Mouse (Mus musculus) bone marrow macrophage, adult 2 months (primary cell): ENCODE data around the gene Rasd1. TPM values are rescaled to one million over a fixed set of nuclear protein-coding genes. Genes with fewer than 3 reads are reported as not detected.
"Not testable (repeated sequence)": the region's sequence is repeated elsewhere in the genome, so short reads cannot be mapped to it uniquely, and the experiment has no call there.

ENCODE experiments used
- H3K27ac ChIP-seq: 2 replicates; pipeline ENCODE4 v1.5.1; 2012; ENCODE audit warnings: low read depth, low read length; ENCODE audit not compliant: insufficient read depth
- H3K4me1 ChIP-seq: 2 replicates; pipeline ENCODE4 v1.6.1; 2012; ENCODE audit warnings: low read length; ENCODE audit not compliant: control insufficient read depth, insufficient read depth
- H3K4me3 ChIP-seq: 2 replicates; pipeline ENCODE4 v1.5.1; 2012; ENCODE audit warnings: mild to moderate bottlenecking, low read length, moderate library complexity; ENCODE audit not compliant: insufficient read depth
- CTCF ChIP-seq: IDR thresholded peaks from 2 replicates; pipeline ENCODE4 v1.5.1; 2012; ENCODE audit warnings: low read depth, mild to moderate bottlenecking, low read length, moderate library complexity
- POLR2A ChIP-seq: IDR thresholded peaks from 2 replicates; pipeline ENCODE4 v1.6.1; 2012; ENCODE audit warnings: mild to moderate bottlenecking, low read depth, low read length, borderline replicate concordance
- polyA plus RNA-seq: library from polyadenylated mRNA; stranded (reverse); fragments of >200 nt; gene quantifications from 2 replicates; pipeline ENCODE4 v1.2.4, GENCODE M21; 2012; ENCODE audit not compliant: missing spikeins, insufficient read depth, insufficient read length

Rasd1 gene
- polyA plus RNA-seq, 1 experiment = not detected

- Histone ChIP-seq H3K4me1 (peaks cover 7% of the 10 kb centered on the region), H3K27ac (no peak overlapping the region), H3K4me3 (no peak overlapping the region)
- TF ChIP-seq CTCF = no peak
- TF ChIP-seq POLR2A = no peak
These were observed 3.3 kb downstream of the Rasd1 start for GRCm38 (mm10) chr11:59961338-59961875.

- H3K27ac ChIP-seq = no peak overlapping the region
- peaks cover 7% of the 10 kb centered on the region for H3K4me1 ChIP-seq
- no peak overlapping the region for H3K4me3 ChIP-seq
- TF ChIP-seq POLR2A = no peak
- TF ChIP-seq CTCF = no peak
These were observed 4.0 kb downstream of the Rasd1 start for GRCm38 (mm10) chr11:59960476-59961337.

- no peak overlapping the region for H3K4me3 ChIP-seq
- no peak for TF ChIP-seq POLR2A
- no peak for TF ChIP-seq CTCF
- no peak overlapping the region for H3K27ac ChIP-seq
- H3K4me1 ChIP-seq = peaks cover 9% of the 10 kb centered on the region
These were observed 5.3 kb downstream of the Rasd1 start for GRCm38 (mm10) chr11:59959453-59959852.

- Histone ChIP-seq H3K4me3 (no peak overlapping the region), H3K4me1 (peaks cover 6% of the 10 kb centered on the region; the same call in 1 of the 2 replicates), H3K27ac (no peak overlapping the region)
- TF ChIP-seq CTCF = no peak
These were observed 8.0 kb downstream of the Rasd1 start for GRCm38 (mm10) chr11:59956749-59957148.

GRCm38 (mm10) chr11:59952892-59953291 is 11.9 kb downstream of the Rasd1 start:
- Histone ChIP-seq H3K27ac (no peak overlapping the region), H3K4me1 (peaks cover 6% of the 10 kb centered on the region), H3K4me3 (no peak overlapping the region)
- TF ChIP-seq POLR2A = no peak
- TF ChIP-seq CTCF = no peak

GRCm38 (mm10) chr11:59948401-59948767 is 16.4 kb downstream of the Rasd1 start:
- Histone ChIP-seq H3K4me1 (no peaks in the 10 kb centered on the region; the same call in 1 of the 2 replicates), H3K27ac (no peak overlapping the region)

GRCm38 (mm10) chr11:59947752-59948400 is 16.9 kb downstream of the Rasd1 start, which contains the start of gene Med9:
TSS of gene Med9 (plus strand) at chr11:59948206.
- Histone ChIP-seq H3K4me1 (no peaks in the 10 kb centered on the region; the same call in 1 of the 2 replicates), H3K4me3 (peak within 1 kb of the TSS; percentile 86), H3K27ac (no peak within 1 kb of the TSS)
- TF ChIP-seq POLR2A = no peak
- no peak for TF ChIP-seq CTCF

More at GRCm38 (mm10) chr11:59948401-59948767, 16.4 kb downstream of the Rasd1 start:
- peak overlapping the region; percentile 86 for H3K4me3 ChIP-seq
- no peak for TF ChIP-seq CTCF
- no peak for TF ChIP-seq POLR2A

GRCm38 (mm10) chr11:59944855-59945254 is 19.9 kb downstream of the Rasd1 start:
- peaks cover 16% of the 10 kb centered on the region for H3K4me1 ChIP-seq
- not testable (repeated sequence) for H3K4me3 ChIP-seq, H3K27ac ChIP-seq

GRCm38 (mm10) chr11:59941391-59941790 is 23.4 kb downstream of the Rasd1 start:
- no peak overlapping the region for H3K4me3 ChIP-seq
- no peak overlapping the region for H3K27ac ChIP-seq
- TF ChIP-seq POLR2A (no peak), CTCF (no peak)
- peaks cover 16% of the 10 kb centered on the region for H3K4me1 ChIP-seq

GRCm38 (mm10) chr11:59940645-59941044 is 24.1 kb downstream of the Rasd1 start:
- H3K4me3 ChIP-seq = no peak overlapping the region
- H3K27ac ChIP-seq = no peak overlapping the region
- peaks cover 16% of the 10 kb centered on the region for H3K4me1 ChIP-seq
- TF ChIP-seq CTCF (no peak), POLR2A (no peak)

GRCm38 (mm10) chr11:59939821-59940220 is 24.9 kb downstream of the Rasd1 start:
- peaks cover 16% of the 10 kb centered on the region for H3K4me1 ChIP-seq
- TF ChIP-seq POLR2A = no peak
- TF ChIP-seq CTCF = no peak

More at GRCm38 (mm10) chr11:59939821-59940220, 24.9 kb downstream of the Rasd1 start:
- Histone ChIP-seq H3K4me3 (no peak overlapping the region), H3K27ac (no peak overlapping the region)
